Mouse (Mus musculus): ENCODE data around the gene Adm2. TPM values are rescaled to one million over a fixed set of nuclear protein-coding genes. Genes with fewer than 3 reads are reported as not detected.
A peak's percentile ranks its signal among the peaks of the same experiment; 100 is the strongest.

Adm2 gene
- total and polyA plus RNA-seq, 3 experiments, result 0.23 to 4.5 (median 0.66) TPM

DNA sequence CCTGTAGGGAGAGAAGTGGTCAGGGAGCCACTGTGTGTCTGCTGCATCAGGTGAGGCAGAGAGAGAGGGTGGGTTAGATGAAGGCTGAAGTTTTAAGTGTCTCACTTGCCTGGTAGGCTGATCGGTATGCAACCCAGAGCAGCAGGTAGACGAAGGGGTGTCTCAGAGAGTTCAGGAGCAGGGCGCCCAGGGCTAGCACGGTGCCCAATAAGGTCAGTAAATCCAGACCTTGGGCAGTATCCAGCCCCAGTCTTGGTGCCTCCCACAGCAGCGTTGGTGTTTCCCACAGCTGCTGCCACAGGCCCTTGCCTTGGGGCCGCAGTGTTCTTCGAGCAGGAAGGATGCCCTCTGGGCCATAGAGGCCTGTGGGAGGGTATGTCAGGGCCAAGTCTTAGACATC lies 31.9 kb downstream of the Adm2 start:
- TF ChIP-seq JUN (IDR thresholded peaks at IDR 0.05; ENCODE audit: insufficient read depth, low read depth, low read length), result no peak
- no peak for TF ChIP-seq USF1 (IDR thresholded peaks at IDR 0.05; ENCODE audit: low read depth, low read length)
- in situ Hi-C loops (cut with MboI; ENCODE audit: low pct_ligation_motif_present, low pct_unique_long_range_greater_than_20kb, low sequenced_read_pairs), result loop anchor here (25.0 kb wide), 1 partner anchor 242 kb away; the partner anchor contains the start of gene Tubgcp6
- peaks cover 15 to 36% of the 10 kb centered on the region in 2 experiments for H3K4me1 ChIP-seq (ENCODE audit: control insufficient read depth in 1 of 2, insufficient read depth in 2 of 2)
- no peak for DNase-seq (ENCODE audit: extremely low read depth)
- H3K9me3 ChIP-seq (replicated peaks; ENCODE audit: low read length), result no peaks in the 10 kb centered on the region
- H3K36me3 ChIP-seq (replicated peaks in 1 of 2; ENCODE audit: control insufficient read depth in 1 of 2, insufficient read depth in 1 of 2, low read length in 1 of 2), result peaks cover 36 to 61% of the 10 kb centered on the region in 2 experiments
- peak overlapping the region; percentile 65 for H3K4me2 ChIP-seq (ENCODE audit: insufficient read depth, low read depth, poor library complexity, severe bottlenecking)
- dilution Hi-C loops (cut with MboI; ENCODE audit: extremely low pct_ligation_motif_present, extremely low pct_unique_long_range_greater_than_20kb, low sequenced_read_pairs), result no loop called here
- no peak overlapping the region for H3K27ac ChIP-seq (ENCODE audit: insufficient read depth, low read depth)
- peaks cover 45% of the 10 kb centered on the region for H3K79me2 ChIP-seq (replicated peaks; ENCODE audit: control insufficient read depth, extremely low read depth, insufficient read depth, poor library complexity, severe bottlenecking)
- peak overlapping the region; percentile 50 for H3K9ac ChIP-seq (ENCODE audit: insufficient read depth, low read depth)
- H3K4me3 ChIP-seq (replicated peaks in 1 of 3; ENCODE audit: low read depth in 2 of 3, low read length in 2 of 3, poor library complexity in 1 of 3), result peak overlapping the region; percentile 71 to 88 (median 85)
- H3K27me3 ChIP-seq (replicated peaks), result no peaks in the 10 kb centered on the region

DNA sequence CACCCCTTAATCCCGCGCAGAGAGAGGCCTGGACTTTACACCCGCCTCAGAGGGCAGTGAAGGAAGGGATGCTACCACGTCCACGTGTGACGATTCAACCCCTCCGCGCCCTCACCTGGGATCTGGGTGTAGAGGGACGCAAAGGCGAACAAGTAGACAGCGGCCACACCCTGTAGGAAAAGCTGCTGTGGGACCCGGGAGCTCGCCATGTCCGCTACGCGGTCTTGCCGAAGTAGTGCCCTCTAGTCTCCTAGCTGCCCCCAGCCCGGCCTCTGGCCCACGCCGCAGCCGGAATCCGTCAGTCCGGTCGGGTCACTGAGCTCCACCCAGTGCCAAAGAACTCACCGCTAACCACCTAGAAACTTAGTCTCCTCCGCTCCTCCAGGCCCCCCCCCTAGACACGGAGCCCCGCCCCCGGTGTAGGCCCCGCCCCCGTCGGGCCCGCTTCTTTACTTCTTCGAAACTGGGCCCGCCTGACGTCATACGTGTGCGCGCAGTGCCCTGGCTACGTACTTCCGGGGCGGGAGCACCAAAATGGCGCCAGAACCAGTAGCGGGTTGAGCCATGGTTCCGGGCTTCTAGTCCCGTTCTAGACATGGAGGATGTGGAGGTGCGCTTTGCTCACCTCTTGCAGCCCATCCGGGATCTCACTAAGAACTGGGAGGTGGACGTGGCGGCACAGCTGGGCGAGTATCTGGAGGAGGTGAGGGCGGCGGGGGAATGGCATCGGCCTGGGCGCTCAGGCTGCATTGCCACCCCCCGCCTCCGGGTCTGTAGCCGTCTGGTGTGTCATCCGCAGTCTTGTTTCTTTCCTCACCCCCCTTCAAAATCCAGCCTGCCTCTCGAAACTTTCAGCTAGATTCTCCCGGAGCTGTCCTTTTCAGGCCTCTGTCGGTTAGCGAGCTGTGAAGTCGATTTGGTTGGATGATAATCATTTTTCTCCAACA lies 33.0 kb downstream of the Adm2 start, which contains the start of the genes Lmf2 and Ncaph2:
Gene Lmf2 (minus strand): TSS at position 419 of the 947 bp plus-strand sequence.
Gene Ncaph2 (plus strand): TSS at position 479 of the 947 bp plus-strand sequence.
- DNase-seq (ENCODE audit: extremely low read depth), result peak; percentile 97
- in situ Hi-C loops (cut with MboI; ENCODE audit: low pct_ligation_motif_present, low pct_unique_long_range_greater_than_20kb, low sequenced_read_pairs) (loop anchor here (25.0 kb wide), 1 partner anchor 243 kb away; the partner anchor contains the start of gene Tubgcp6), dilution Hi-C loops (cut with MboI; ENCODE audit: extremely low pct_ligation_motif_present, extremely low pct_unique_long_range_greater_than_20kb, low sequenced_read_pairs) (no loop called here)
- H3K27ac ChIP-seq (ENCODE audit: insufficient read depth, low read depth), result peak within 1 kb of the TSS; percentile 61
- peak within 1 kb of the TSS; percentile 85 for H3K9ac ChIP-seq (ENCODE audit: insufficient read depth, low read depth)
- no peaks in the 10 kb centered on the region for H3K27me3 ChIP-seq (replicated peaks)
- peaks cover 55% of the 10 kb centered on the region for H3K79me2 ChIP-seq (replicated peaks; ENCODE audit: control insufficient read depth, extremely low read depth, insufficient read depth, poor library complexity, severe bottlenecking)
- H3K4me2 ChIP-seq (ENCODE audit: insufficient read depth, low read depth, poor library complexity, severe bottlenecking), result peak within 1 kb of the TSS; percentile 89
- no peaks in the 10 kb centered on the region for H3K9me3 ChIP-seq (replicated peaks; ENCODE audit: low read length)
- peak within 1 kb of the TSS; percentile 85 to 92 (median 88) for H3K4me3 ChIP-seq (replicated peaks in 1 of 3; ENCODE audit: low read depth in 2 of 3, low read length in 2 of 3, poor library complexity in 1 of 3)
- peaks cover 15 to 41% of the 10 kb centered on the region in 2 experiments for H3K4me1 ChIP-seq (ENCODE audit: control insufficient read depth in 1 of 2, insufficient read depth in 2 of 2)
- H3K36me3 ChIP-seq (replicated peaks in 1 of 2; ENCODE audit: control insufficient read depth in 1 of 2, insufficient read depth in 1 of 2, low read length in 1 of 2), result peaks cover 45 to 63% of the 10 kb centered on the region in 2 experiments
- TF ChIP-seq EP300 (IDR thresholded peaks at IDR 0.05; ENCODE audit: low read length) (no peak), MXI1 (IDR thresholded peaks at IDR 0.05; ENCODE audit: low read depth, low read length) (peak; percentile 83), USF2 (conservative IDR thresholded peaks at IDR 0.05; ENCODE audit: low read depth, low read length) (no peak), IRF4 (IDR thresholded peaks at IDR 0.05; ENCODE audit: low read depth, low read length) (peak; percentile 78), ELF1 (IDR thresholded peaks at IDR 0.05; ENCODE audit: low read depth, low read length) (peak; percentile 83), JUN (IDR thresholded peaks at IDR 0.05; ENCODE audit: insufficient read depth, low read depth, low read length) (no peak), ETS1 (conservative IDR thresholded peaks at IDR 0.05; ENCODE audit: low read depth, low read length) (peak; percentile 22; the same call in 1 of the 2 replicates), MAFK (IDR thresholded peaks at IDR 0.05; ENCODE audit: insufficient replicate concordance, low read length) (no peak), MAX (IDR thresholded peaks at IDR 0.05; ENCODE audit: low read length) (peak; percentile 41; the same call in 1 of the 2 replicates), HCFC1 (IDR thresholded peaks at IDR 0.05; ENCODE audit: low read depth, low read length) (peak; percentile 88), ZMIZ1 (IDR thresholded peaks at IDR 0.05; ENCODE audit: low read depth, low read length) (peak; percentile 79), NRF1 (IDR thresholded peaks at IDR 0.05; ENCODE audit: low read depth, low read length) (peak; percentile 62; the same call in 1 of the 2 replicates), E2F4 (IDR thresholded peaks at IDR 0.05; ENCODE audit: insufficient replicate concordance, low read depth, low read length) (peak; percentile 82; the same call in 1 of the 2 replicates), TBP (conservative IDR thresholded peaks at IDR 0.05; ENCODE audit: low read depth, low read length) (0 out of 2 replicates have a peak, but pooled peaks have one; percentile 50), SMC3 (IDR thresholded peaks at IDR 0.05; ENCODE audit: low read depth, low read length) (no peak), PAX5 (IDR thresholded peaks at IDR 0.05; ENCODE audit: low read length) (no peak), TCF12 (IDR thresholded peaks at IDR 0.05; ENCODE audit: low read depth, low read length) (peak; percentile 88), ZNF384 (IDR thresholded peaks at IDR 0.05; ENCODE audit: low read depth, low read length) (no peak; the same call in 1 of the 2 replicates), MYC (IDR thresholded peaks at IDR 0.05; ENCODE audit: low read depth, low read length) (peak; percentile 71; the same call in 1 of the 2 replicates), NELFE (IDR thresholded peaks at IDR 0.05; ENCODE audit: low read depth, low read length) (peak; percentile 80), RCOR1 (conservative IDR thresholded peaks at IDR 0.05; ENCODE audit: low read depth, low read length) (no peak), UBTF (IDR thresholded peaks at IDR 0.05; ENCODE audit: low read depth, low read length) (0 out of 2 replicates have a peak, but pooled peaks have one; percentile 40), CTCF (conservative IDR thresholded peaks at IDR 0.05 in 1 of 2, IDR thresholded peaks at IDR 0.05 in 1 of 2; ENCODE audit: low read depth in 2 of 2, low read length in 2 of 2) (no peak), BHLHE40 (IDR thresholded peaks at IDR 0.05; ENCODE audit: low read depth, low read length) (0 out of 2 replicates have a peak, but pooled peaks have one; percentile 17), ZKSCAN1 (IDR thresholded peaks at IDR 0.05; ENCODE audit: borderline replicate concordance, low read depth, low read length) (no peak), MAZ (IDR thresholded peaks at IDR 0.05; ENCODE audit: low read depth, low read length) (peak; percentile 77; the same call in 1 of the 2 replicates), ZC3H11A (IDR thresholded peaks at IDR 0.05; ENCODE audit: low read depth, low read length) (no peak), JUND (conservative IDR thresholded peaks at IDR 0.05; ENCODE audit: low read depth, low read length) (no peak)
